Mouse (Mus musculus): ENCODE measurements around the gene Ambra1.

GRCm38 (mm10) chr2:91904618-91905307, 174.8 kb downstream of the Ambra1 start:
- TF ChIP-seq POLR2A (IDR thresholded peaks at IDR 0.05; ENCODE audit: insufficient read length, low read depth), result no peak
- peak; percentile 84 to 100 (median 99) for TF ChIP-seq MYOG (IDR thresholded peaks at IDR 0.05; ENCODE audit: control insufficient read depth in 1 of 3, insufficient read depth in 1 of 3, insufficient read length in 2 of 3, low read depth in 2 of 3)
- TF ChIP-seq MAX (IDR thresholded peaks at IDR 0.05; ENCODE audit: low read depth), result no peak
- no peak for TF ChIP-seq USF1 (IDR thresholded peaks at IDR 0.05; ENCODE audit: low read depth)
- no peak for TF ChIP-seq CEBPB (IDR thresholded peaks at IDR 0.05; ENCODE audit: insufficient read depth, poor library complexity, severe bottlenecking)
- TF ChIP-seq E2F4 (IDR thresholded peaks at IDR 0.05; ENCODE audit: insufficient read depth), result no peak
- peak; percentile 91 for TF ChIP-seq TCF12 (IDR thresholded peaks at IDR 0.05; ENCODE audit: insufficient read depth, poor library complexity, severe bottlenecking)

All from myocyte (in vitro differentiated cells).